18 mouse cellular contexts compared by ENCODE assay signal in genomic region chr10:39273426-39273825, GRCm38 (mm10).
"Had no signal": no experiment of that assay in that cellular context is flagged by ENCODE, and none has a peak within 500 bp of the region (broad histone marks: within the 10 kb centered on the region; RNA-seq: fewer than 3 reads in every experiment).

No protein-coding gene starts in this region.

- H3K9me3 ChIP-seq: midbrain, embryonic 12.5 days; neural tube, embryonic 12.5 days had no signal

- H3K27ac ChIP-seq: liver, embryonic 14.5 days; midbrain, embryonic 12.5 days; neural tube, embryonic 12.5 days had no signal

- H3K4me2 ChIP-seq: lung, embryonic 14.5 days; midbrain, embryonic 12.5 days; neural tube, embryonic 12.5 days had no signal

- H3K36me3 ChIP-seq: midbrain, embryonic 12.5 days; neural tube, embryonic 12.5 days had no signal

- H3K4me1 ChIP-seq: midbrain, embryonic 12.5 days had no signal

- H3K27me3 ChIP-seq: midbrain, embryonic 12.5 days; neural tube, embryonic 12.5 days had no signal

- DNase-seq: lung, adult 18-20 months; lung, embryonic 14.5 days; lung, postnatal 10 days; lung, postnatal 4 days; midbrain, embryonic 14.5 days; retina, postnatal 1 day; right cerebral cortex, adult 18-20 months; right cerebral cortex, postnatal 25 days; right cerebral cortex, postnatal 4 days; spleen, adult 18-20 months; thymus, adult 18-20 months; thymus, postnatal 14 days; thymus, postnatal 36 days had no signal

- H3K9ac ChIP-seq: liver, embryonic 14.5 days; lung, embryonic 14.5 days; midbrain, embryonic 12.5 days; neural tube, embryonic 12.5 days had no signal

- H3K4me3 ChIP-seq: midbrain, embryonic 12.5 days; myocyte; neural tube, embryonic 12.5 days had no signal

- ATAC-seq: midbrain, embryonic 16.5 days had no signal
